Comparison of ENCODE assay signal across 8 mouse cellular contexts in genomic region chr3:121964173-121964572, GRCm38 (mm10). TPM values are rescaled to one million over a fixed set of nuclear protein-coding genes. Genes with fewer than 3 reads are reported as not detected.
A peak's percentile ranks its signal among the peaks of the same experiment; 100 is the strongest.
DNase-seq lines count a peak whose midpoint lies in the region; ATAC-seq and TF ChIP-seq lines count a peak whose summit lies in the region.
"Had no signal": no experiment of that assay in that cellular context is flagged by ENCODE, and none has a peak within 500 bp of the region (broad histone marks: within the 10 kb centered on the region; RNA-seq: fewer than 3 reads in every experiment).

No protein-coding gene starts in this region.

- TF ChIP-seq POLR2A in ES-Bruce4 (IDR thresholded peaks at IDR 0.05; ENCODE audit: insufficient read depth, low read length), result no peak

- H3K36me3 ChIP-seq in ES-Bruce4 (ENCODE audit: control insufficient read depth, insufficient read depth, low read length, poor library complexity, severe bottlenecking), result no peaks in the 10 kb centered on the region
- no peaks in the 10 kb centered on the region for H3K36me3 ChIP-seq in hindbrain, embryonic 14.5 days (replicated peaks; ENCODE audit: control insufficient read depth, insufficient read depth)
- H3K36me3 ChIP-seq in midbrain, postnatal 0 days (ENCODE audit: insufficient read depth, low read length), result no peaks in the 10 kb centered on the region

- H3K27me3 ChIP-seq in ES-Bruce4 (ENCODE audit: control insufficient read depth, insufficient read depth, low read length, poor library complexity, severe bottlenecking) (no peaks in the 10 kb centered on the region), Patski (no peaks in the 10 kb centered on the region)
- peaks cover 24% of the 10 kb centered on the region for H3K27me3 ChIP-seq in hindbrain, embryonic 14.5 days (ENCODE audit: control insufficient read depth, insufficient read depth, low read length)
- H3K27me3 ChIP-seq in midbrain, postnatal 0 days (ENCODE audit: insufficient read depth, low read length), result peaks cover 3% of the 10 kb centered on the region; the same call in 1 of the 2 replicates
- H3K27me3 ChIP-seq: megakaryocyte, embryonic 14.5 days had no signal

- no peak overlapping the region for H3K27ac ChIP-seq in ES-Bruce4 (ENCODE audit: insufficient read depth, low read length)
- H3K27ac ChIP-seq in hindbrain, embryonic 14.5 days, result no peak overlapping the region
- no peak overlapping the region for H3K27ac ChIP-seq in midbrain, postnatal 0 days (ENCODE audit: low read depth, low read length)

- peak; percentile 79 for DNase-seq in kidney, adult 9 months
- DNase-seq in kidney, adult 11 months, result no peak
- DNase-seq in Patski (ENCODE audit: low read depth, low spot score), result no peak
- peak; percentile 79 for DNase-seq in hindbrain, embryonic 14.5 days (ENCODE audit: low spot score)
- peak; percentile 79 for DNase-seq in midbrain, postnatal 0 days (ENCODE audit: low spot score)
- no peak for DNase-seq in B cell, adult 2 months

- no peaks in the 10 kb centered on the region for H3K4me1 ChIP-seq in ES-Bruce4 (ENCODE audit: control insufficient read depth, insufficient read depth, low read length)
- peaks cover 10% of the 10 kb centered on the region; the same call in 1 of the 2 replicates for H3K4me1 ChIP-seq in hindbrain, embryonic 14.5 days (replicated peaks; ENCODE audit: control insufficient read depth, insufficient read depth, low read length)
- peaks cover 4% of the 10 kb centered on the region; the same call in 1 of the 2 replicates for H3K4me1 ChIP-seq in midbrain, postnatal 0 days (ENCODE audit: insufficient read depth, low read length)

- TF ChIP-seq CTCF in ES-Bruce4 (IDR thresholded peaks at IDR 0.05; ENCODE audit: low read depth, low read length) (peak; percentile 22), Patski (IDR thresholded peaks at IDR 0.05) (peak; percentile 86)
- TF ChIP-seq CTCF in midbrain, postnatal 0 days (IDR thresholded peaks at IDR 0.05), result peak; percentile 92

- no peak overlapping the region for H3K4me2 ChIP-seq in hindbrain, embryonic 14.5 days (replicated peaks)
- H3K4me2 ChIP-seq in midbrain, postnatal 0 days (ENCODE audit: low read depth, low read length, poor library complexity, severe bottlenecking), result no peak overlapping the region

- no peak overlapping the region for H3K4me3 ChIP-seq in ES-Bruce4 (ENCODE audit: low read depth, low read length)
- no peak overlapping the region for H3K4me3 ChIP-seq in hindbrain, embryonic 14.5 days (replicated peaks; ENCODE audit: low read length)
- no peak overlapping the region for H3K4me3 ChIP-seq in midbrain, postnatal 0 days (ENCODE audit: low read depth, low read length)
- H3K4me3 ChIP-seq: megakaryocyte, embryonic 14.5 days had no signal

- POLR2A ChIA-PET in Patski (lab: Charles Lee), result interaction anchor here (0.6 kb wide), 1 partner anchor 62 kb away, joined by 3 read pairs; no protein-coding TSS in a partner anchor

- no peaks in the 10 kb centered on the region for H3K9me3 ChIP-seq in ES-Bruce4 (replicated peaks; ENCODE audit: control insufficient read depth, insufficient read depth, low read length, poor library complexity, severe bottlenecking)
- H3K9me3 ChIP-seq in hindbrain, embryonic 14.5 days (ENCODE audit: control insufficient read depth, low read length), result no peaks in the 10 kb centered on the region
- H3K9me3 ChIP-seq in midbrain, postnatal 0 days (ENCODE audit: low read length), result no peaks in the 10 kb centered on the region
- H3K9me3 ChIP-seq: megakaryocyte, embryonic 14.5 days had no signal

- in situ Hi-C loops in Patski (cut with MboI; ENCODE audit: low pct_unique_long_range_greater_than_20kb), result no loop called here

- CTCF ChIA-PET in Patski (lab: Charles Lee), result interaction anchor here (1.0 to 1.8 kb wide), 7 partner anchors 19 to 167 kb away, joined by 3 to 6 read pairs (median 3); no protein-coding TSS in a partner anchor

- H3K9ac ChIP-seq in ES-Bruce4 (ENCODE audit: low read depth, poor library complexity, severe bottlenecking), result no peak overlapping the region
- H3K9ac ChIP-seq in hindbrain, embryonic 14.5 days, result no peak overlapping the region
- H3K9ac ChIP-seq in midbrain, postnatal 0 days (replicated peaks; ENCODE audit: low read length, poor library complexity, severe bottlenecking), result no peak overlapping the region

- TF ChIP-seq EP300 in ES-Bruce4 (IDR thresholded peaks at IDR 0.05; ENCODE audit: insufficient read depth, low read depth, low read length), result no peak

- ATAC-seq in Patski, result no peak
- no peak for ATAC-seq in hindbrain, embryonic 14.5 days (ENCODE audit: low FRiP score)
- ATAC-seq in midbrain, postnatal 0 days (ENCODE audit: low FRiP score), result no peak

RNA-seq across cellular contexts. Expression of gene Arhgap29, which starts 11.8 kb away (rescaled TPM):
- 61.6 and 70.1 TPM in 2 replicates for polyA plus RNA-seq in ES-Bruce4 (2011; ENCODE audit: insufficient read depth, insufficient read length, low read depth, missing spikeins)
- polyA plus RNA-seq in Patski (2021), result 129 TPM
- 36.7 and 39.3 TPM in 2 replicates for polyA plus RNA-seq in hindbrain, embryonic 14.5 days (2014; fragmentation: Nextera tagmentation; extraction: Ambion mirVana)
- total RNA-seq in midbrain, postnatal 0 days (2014; rRNA removed), result 34.6 and 38.6 TPM in 2 replicates
- 12.6 and 13.6 TPM in 2 replicates for polyA plus RNA-seq in midbrain, postnatal 0 days (2015; fragmentation: Nextera tagmentation; extraction: Ambion mirVana)

Comparison
In these comparisons a context has a peak if more than half of its experiments do, and no peak if none do; other contexts are left out.
1. DNase-seq: peak in kidney, adult 9 months (single experiment), hindbrain, embryonic 14.5 days (single experiment) and midbrain, postnatal 0 days (single experiment); none in kidney, adult 11 months (single experiment), Patski (single experiment) and B cell, adult 2 months (0 of 2).
2. CTCF ChIP-seq: peak in every context shown above with its lines; median percentile 92 in midbrain, postnatal 0 days; 86 in Patski; 22 in ES-Bruce4.